Mouse (Mus musculus): ENCODE data around the gene Rcbtb2.
A peak's percentile ranks its signal among the peaks of the same experiment; 100 is the strongest.

Rcbtb2 gene

DNA sequence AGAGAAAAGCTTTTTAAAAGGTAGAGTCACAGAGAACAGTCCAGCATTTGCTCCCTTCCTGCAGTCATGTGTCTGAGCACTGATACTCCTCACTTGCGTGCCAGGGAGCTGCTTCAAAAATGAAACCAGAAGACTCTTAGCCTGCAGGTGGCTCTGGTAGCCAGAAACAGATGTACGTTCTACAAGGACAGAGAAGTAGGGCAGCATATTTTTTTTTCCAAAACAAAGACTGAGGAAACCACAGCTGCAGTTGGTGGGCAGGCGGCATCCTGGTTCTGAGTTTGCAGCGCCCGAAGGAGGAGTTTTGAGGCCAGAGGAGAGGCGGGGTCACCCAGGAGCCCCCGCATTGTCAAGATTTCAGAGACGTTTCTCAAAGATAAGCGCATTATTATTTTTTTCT, 5.9 kb upstream of the Rcbtb2 start:
- DNase-seq (ENCODE audit: low spot score): peak; percentile 38

DNA sequence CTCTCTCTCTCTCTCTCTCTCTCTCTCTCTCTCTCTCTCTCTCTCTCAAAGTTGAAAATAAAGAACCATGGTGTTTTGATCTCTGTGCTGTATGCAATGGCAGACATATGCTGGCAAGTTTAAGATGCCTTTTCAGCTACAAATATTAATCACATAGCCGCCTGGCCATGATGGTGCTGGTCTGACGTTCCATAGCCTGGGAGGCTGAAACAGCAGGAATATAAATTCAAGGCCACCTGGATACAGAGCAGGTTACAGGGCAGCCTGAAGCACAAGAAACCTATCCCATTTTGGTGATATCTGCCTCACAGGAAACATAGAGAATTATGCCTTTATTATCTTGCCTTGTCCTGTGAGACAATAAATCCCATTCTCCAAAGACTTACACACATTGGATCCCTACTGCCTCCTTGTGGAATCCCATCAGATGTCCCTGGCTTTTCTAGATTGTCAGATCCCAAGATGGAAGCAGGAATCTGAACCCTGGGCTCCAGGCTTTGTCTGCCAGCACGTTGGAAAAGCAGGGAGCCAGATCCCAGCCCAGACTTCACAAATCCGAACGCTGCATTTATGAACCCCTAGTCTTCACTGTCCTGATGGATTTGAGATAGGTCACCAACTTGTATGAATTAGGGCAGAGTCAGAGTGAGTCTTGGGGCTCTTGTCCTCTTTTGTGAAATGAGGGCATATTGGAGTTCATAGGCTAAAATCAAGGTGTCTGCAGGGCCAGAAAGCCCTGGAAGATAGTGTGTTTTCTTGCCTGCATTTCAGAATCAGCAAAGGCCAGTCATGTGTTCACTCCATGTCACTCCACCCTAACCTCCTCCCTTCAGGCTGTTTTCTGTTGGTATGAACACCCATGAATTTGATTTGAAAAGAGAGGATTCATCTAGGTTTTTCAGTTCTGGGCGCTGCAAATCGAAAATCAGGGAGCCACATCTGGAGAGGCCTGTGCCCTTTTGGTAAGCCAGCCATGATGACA, 5.1 kb upstream of the Rcbtb2 start:
- no peak for DNase-seq (ENCODE audit: low spot score)

DNA sequence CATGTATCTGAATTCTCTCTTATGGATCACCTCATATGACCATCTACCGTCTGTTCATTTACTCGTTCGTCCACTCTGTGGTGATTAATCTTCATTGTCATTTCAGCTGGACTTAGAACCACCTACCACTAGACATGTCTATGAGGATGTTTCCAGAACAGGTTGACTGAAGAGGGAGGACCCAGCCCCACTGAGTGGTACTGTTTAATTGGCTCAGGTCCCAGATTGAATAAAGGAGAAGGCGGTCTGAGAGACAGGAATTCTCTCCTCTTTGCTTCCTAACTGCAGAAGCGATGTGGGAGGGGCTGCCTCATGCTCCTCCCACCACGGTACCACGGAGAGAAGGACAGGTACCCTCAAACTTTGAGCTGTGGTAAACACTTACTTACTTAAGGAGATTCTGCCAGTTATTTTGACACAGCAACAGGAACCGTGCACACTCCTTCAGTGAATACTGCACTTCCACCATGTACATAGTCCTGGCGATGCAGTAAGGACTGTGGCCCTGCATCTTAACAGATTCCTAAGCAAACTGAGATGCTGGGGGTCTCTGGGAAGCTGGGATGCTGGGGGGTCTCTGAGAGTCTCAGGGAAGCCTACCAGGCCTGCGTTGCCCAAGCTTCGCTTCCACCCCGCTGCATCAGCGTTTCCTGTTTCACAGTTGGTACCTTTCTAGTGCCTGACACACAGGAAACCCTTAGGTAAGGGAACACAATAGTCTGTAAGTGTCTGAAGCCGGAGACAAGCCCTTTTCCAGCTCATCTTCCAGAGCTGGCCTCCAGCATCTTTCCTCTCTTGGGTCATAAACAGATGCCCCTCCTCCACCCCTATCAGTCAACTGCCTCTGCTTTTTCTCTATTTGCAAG, 4.1 kb upstream of the Rcbtb2 start:
- DNase-seq (ENCODE audit: low spot score): no peak

DNA sequence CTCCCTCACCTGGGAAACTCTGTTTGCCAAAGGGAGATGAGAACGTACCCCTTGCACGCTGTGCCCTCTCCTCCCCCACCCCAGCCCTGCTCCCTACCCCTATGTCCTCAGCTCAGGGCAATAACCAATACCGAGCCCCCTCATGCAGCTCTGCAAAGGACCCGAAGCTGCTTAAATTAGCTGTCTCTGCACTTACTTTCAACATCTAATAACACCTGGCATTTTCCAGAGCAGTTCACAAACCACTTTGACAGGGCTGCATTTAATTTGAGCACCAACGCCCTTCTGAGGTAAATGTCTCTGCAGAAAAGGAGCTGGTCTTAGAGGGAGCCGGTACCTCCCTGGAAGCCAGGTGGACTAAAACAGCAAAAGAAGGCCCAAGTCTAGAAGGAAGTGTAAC, 3.4 kb upstream of the Rcbtb2 start:
- DNase-seq (ENCODE audit: low spot score): no peak

DNA sequence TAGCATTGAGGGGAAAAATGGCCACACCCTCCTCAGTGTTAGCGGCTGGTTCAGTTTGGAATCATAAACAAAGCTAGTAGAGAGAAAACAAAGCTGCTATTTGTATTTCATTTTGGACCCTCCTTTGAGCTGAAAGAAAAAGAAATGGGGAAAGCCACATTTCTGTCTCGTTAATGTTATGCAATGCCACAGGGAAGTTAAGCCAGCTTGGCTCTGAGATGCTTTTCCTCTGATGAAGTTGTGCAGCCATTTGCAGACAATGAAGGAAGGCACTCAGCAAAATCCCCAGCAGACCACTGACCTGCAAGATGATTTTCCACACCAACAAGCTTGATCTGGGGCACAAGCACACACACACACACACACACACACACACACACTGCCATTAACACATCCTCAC, 2.9 kb upstream of the Rcbtb2 start:
- no peak for DNase-seq (ENCODE audit: low spot score)

DNA sequence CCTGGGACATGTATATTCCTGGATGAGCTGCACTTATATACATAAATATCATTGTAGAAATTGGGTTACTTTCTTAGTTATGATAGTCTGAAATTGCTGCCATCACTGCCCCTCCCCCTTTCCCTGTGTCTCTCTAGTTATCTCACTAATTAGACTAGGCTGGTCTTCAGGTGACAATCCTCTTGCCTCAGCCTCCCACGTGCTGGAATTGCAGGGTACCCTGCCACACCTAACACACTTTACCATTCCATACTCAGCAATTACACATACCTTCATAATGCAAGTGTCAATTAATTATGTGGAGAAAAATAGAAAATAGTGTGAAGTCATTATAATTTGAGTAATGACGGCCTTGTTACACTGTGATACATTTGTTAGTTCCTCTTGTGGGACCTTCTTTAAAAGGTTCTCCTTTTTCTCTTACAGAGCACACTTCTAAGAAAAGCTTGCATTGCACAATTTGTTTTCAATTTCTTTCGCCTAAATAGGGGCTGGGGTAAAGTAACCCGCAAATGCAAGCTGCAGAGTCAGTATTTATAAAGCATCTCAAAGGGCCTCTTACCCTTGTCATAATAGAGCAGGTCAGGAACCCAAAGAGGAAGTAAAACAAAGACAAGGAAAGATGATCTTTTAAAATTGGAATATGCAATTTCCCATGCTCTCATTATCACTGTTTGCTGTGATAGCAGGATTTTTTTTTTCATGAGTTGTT, 470 bp upstream of the Rcbtb2 start:
- DNase-seq (ENCODE audit: low spot score): no peak

DNA sequence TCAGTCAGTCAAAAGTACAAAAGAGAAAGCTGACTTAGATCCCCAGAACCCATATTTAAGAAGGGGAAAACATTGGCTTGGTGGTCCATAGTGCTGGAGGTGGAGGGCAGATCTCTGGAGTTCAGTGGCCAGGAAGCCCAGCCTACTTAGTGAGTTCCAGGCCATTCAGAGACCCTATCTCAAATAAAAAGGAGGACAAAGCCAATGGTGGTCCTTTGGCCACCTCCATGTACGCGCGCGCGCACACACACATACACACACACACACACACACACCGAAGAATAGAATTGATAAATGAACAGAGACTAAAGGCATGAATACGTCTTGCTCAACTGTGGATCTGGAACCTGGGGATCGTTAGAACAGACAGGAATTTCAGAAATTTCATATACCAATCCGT, 544 bp downstream of the Rcbtb2 start:
- DNase-seq (ENCODE audit: low spot score): no peak

DNA sequence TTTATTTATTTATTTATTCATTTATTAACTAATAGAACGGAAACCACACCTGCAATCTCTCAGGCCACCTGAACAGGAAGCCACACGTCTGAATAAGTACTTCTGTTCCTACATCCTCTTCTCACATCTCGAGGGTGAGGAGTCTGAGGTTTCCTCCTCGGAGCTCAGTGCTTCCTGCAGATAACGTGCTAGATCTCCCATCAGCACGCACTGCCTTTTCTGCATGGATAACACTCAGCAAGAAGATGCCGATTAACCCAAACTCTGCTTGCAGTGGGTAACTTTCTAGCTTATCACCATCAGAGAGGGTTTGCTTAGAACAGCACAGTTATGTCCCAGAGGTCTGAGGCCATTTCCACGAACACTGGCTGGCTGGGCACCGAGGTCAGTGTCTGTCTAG, 949 bp downstream of the Rcbtb2 start:
- no peak for DNase-seq (ENCODE audit: low spot score)

DNA sequence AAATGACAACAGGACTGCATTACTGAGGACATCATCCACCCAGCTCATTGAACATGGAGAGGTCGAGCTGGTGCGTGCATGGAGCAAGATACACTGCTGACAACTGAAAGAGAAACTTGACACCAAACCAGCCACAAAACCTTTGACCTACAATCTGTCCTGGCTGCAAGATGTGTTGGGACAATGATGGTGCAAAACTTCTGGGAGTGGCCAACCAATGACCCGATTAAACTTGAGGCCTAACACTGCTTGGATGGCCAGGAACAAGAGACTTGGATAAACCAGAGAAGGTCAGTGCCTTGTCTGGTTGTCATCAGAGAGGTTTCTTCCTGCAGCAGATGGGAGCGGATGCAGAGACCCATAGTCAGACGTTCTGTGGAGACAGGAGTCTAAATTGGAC, 7.7 kb downstream of the Rcbtb2 start:
- no peak for DNase-seq (ENCODE audit: low spot score)

DNA sequence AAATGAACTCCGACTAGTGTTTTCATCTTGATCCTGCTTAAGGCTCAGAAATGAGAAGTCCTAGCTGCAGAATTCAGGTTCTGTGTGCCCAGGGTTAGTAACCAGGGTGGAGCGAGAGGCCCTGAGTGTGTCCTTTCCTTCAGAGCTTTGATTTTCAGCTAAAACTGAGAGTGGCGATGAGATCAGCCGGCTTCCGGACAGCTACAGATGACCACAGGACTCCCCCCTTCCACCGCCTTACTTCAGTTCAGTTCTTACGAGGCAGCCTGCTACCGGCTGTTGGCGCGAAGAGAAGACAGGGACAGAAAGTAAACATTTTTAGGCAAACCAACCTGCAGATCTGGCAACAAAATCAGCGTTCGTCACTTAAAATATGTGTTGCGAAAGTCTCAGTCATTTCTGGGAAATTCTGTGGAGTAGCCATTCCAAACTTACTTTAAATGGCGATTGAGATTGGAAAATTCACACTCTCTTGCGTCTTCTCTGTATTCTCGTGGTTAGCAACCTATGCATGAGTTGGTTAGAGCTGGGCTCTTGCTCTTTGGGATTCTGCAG, 9.1 kb downstream of the Rcbtb2 start:
- DNase-seq (ENCODE audit: low spot score): no peak

DNA sequence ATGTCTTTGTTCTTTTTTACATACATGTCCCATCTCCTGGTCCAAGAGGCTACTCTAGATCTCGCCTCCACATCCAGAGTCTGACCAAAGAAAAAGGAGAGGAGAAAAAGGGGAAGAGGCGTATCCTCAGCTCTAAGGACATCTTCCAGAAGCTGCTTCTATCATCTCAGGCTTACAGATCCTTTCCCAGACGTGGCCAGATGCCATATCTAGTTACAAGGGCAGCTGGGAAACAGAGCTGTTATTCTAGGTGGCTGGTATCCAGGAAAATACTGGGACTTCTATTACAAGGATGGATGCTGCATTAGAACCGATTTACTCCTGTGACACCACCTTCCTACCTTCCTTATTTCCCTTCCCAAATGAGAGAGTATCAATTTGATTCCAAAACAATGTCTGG, 9.9 kb downstream of the Rcbtb2 start:
- DNase-seq (ENCODE audit: low spot score): no peak

DNA sequence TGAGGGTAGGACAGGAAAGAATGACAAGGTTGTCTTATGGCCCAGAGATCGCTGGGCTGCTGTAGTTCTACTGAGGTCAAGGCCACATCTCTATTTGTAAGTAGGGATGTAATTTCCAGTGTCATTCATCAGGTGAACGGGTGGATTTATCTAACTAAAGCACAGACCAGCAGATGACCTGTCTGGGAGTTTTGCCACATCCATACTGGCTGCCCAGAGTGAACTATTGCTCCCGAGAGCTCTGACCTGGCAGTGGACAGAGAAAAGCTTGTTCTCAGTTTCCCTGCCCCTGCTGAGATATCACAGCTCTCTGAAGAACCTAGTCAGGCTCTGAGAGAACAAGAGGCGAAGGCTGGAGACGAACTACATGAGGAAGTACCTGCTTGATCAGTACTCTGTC, 14.4 kb downstream of the Rcbtb2 start:
- no peak for DNase-seq (ENCODE audit: low spot score)

DNA sequence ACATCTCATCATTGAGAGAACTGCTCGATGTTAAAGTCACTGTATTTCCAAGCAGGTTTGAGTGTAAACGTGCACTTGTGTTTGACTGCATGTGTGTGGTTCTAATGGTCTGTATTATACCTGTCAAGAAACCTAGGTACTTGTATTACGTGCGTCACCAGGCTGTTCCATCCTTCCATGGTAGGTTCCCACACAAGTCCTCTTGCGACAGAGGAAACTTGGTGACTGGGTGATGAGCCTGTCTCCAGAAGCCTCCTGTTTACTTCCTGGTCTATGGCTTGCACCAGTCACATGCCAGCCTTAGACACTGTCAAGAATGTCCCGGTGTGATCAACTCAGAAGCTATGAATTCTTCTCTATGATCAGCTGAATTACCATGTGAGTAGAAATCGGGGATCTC, 15.6 kb downstream of the Rcbtb2 start:
- no peak for DNase-seq (ENCODE audit: low spot score)

DNA sequence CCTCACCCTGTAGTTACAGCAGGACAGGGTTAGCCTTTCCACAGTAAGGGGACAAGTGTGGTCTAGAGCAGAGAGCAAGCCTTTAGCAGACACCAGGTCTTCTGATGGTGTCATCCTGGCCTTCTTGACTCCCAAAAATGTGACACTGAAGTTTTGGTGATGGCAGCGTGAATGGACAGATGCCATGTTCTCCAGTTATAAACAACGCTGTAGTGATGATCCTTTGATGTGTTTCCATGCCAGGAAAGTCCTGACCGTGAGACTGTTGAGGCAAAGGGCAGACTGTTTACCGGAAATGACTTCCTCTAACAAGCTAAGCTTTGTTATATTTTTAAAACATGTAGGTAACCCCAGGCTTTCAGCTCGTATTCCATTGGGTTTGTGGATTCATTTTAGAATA, 17.0 kb downstream of the Rcbtb2 start:
- DNase-seq (ENCODE audit: low spot score): no peak

DNA sequence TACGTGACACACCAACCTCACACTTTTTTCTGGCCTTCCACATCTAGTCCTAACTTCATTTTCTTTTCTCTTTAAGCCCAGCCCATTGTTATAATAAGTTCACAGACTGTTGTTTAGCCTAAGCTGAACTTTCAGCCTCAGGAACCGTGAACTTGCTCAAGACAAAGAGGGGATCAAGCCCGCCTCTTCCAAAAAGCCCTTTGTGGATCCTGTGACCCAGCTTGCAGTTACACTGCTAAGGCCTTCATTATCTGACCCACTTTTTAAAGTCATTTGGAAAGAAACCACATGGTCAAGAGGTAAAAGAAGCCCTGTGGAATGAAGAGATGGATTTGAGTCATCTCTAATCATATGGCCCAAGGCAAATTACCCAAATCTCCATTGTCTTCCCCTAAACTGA, 19.0 kb downstream of the Rcbtb2 start:
- no peak for DNase-seq (ENCODE audit: low spot score)

DNA sequence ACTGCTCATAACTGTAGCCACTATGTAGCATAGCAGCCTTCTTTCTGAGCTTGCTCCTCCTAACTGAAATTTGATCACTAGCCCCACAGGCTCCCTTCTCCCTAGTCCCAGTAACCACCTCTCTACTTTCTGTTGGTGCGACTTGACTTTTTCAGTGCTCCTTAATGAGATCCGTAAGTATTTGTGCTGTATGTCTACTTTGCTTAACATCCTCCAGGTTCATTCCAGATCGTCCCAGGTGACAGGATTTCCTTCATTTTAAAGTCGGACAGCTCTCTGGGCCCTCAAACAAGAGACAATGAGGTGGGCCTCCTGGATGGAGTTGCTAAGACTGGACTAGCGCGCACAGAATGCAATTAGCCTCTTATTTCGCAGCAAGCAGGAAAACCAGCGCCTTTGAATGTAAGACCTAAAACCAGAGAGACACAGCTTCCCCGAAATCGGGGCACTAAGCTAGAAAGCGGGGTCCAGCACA, 19.6 kb downstream of the Rcbtb2 start:
- DNase-seq (ENCODE audit: low spot score): peak; percentile 18

DNA sequence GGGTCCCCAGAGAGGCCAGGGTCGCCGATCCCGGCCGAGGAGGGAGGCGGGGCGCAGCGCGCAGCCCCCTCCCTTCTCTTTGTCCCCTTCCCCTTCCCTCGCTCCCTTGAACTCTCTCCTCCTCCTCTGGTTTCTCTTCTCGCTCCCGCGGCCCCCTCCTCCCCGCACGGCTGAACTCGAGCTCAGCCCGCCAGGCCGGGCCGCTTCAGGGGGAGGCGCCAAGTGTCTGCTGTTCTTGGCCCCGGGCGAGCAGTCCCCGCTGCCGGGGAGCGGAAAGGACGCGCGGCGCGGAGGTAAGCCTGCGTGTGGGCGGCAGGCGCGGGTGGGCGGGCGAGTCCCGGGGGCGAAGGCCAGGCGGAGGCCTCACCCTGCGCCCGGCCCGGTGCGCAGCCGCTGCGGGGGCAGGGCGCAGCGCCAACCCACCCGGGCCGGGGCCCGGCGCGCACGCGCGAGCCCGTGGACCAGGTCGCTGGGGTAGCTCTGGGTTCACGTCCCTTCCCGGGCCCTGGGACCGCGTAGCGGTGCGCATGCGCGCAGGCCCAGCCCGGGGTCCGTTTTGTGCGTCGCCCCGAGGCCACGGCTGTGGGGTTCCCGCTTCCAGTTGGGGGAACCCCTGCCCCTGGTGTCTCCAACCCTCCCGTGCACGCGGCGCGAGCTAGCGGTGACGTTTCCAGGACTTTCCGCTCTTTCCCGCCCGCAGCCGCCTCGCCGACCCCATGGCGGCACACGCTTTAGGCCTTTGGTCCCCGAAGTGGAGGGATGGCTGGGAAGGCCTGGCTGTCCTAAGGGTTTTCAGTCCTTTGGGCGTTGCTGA, 20.3 kb downstream of the Rcbtb2 start:
- peak; percentile 79 for DNase-seq (ENCODE audit: low spot score)

DNA sequence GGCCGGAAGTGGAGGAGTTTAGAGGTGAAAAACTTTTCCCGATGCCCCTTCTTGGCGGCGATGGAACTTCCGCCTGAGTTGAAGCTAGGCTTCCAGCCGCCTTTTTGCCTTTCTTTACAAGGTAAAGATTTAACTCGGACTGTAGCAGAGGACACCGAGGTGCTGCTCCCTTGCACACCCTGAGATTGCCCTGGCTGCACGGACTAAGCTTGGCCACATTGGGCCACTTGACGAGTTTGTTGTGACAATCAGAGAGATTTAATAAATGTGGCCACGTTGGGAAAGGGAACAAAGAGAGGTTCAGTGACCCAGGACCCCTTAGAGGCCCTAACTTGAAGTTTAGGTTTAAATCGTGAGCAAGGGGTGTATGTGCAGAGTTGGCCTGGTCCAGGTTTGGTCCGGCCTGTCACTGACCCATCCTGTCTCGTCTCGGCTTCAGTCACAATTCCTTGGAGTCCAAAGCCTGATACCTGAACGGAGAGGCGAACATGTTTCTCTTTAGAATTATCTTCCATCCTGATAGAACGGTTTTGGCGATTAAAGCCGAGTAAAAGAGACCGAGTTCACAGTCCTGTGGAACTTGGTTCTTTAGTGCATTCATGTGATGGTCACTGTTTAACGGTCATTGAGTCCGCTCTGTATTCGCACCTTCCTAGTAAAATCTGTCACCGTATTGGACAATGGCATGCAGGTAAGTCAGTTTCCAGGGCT, 21.0 kb downstream of the Rcbtb2 start:
- DNase-seq (ENCODE audit: low spot score): no peak

DNA sequence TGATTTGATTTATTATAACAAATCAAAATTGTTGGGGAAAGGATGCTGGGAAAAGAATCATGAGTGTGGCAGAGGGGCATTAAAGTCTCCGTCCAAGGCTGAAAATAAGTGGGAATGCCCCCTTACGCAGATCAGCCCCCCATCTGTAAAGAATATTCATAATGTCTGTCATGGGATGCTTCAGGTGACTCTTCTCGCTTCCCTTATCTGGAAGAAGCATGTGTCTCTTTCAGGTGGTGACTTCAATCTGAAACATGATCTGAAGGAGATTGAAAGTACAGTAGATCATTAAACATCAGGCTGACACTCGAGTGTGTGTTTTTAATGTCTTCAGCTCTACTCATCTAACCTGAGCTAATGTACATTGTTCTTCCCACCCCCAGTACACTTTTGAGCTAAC, 22.7 kb downstream of the Rcbtb2 start:
- DNase-seq (ENCODE audit: low spot score): no peak

DNA sequence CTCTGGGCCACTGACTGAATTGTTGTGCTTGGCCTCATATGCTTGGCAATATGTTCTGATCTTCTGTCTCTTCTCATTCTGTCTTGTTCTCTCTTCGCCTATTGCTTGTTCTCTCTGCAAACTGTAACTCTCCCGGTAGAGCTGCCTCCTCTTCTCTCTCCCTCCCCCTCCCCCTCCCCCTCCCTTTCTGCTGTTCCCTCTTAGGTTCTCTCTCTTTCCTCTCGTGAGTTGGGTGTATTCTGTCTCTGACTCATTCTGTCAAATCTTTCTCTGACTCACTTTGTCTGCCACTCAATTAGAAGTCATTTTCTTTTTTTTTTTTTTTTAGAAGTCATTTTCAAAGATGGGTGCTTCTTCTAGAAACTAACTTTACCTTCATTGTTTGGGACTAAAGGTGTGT, 23.9 kb downstream of the Rcbtb2 start:
- DNase-seq (ENCODE audit: low spot score): no peak

DNA sequence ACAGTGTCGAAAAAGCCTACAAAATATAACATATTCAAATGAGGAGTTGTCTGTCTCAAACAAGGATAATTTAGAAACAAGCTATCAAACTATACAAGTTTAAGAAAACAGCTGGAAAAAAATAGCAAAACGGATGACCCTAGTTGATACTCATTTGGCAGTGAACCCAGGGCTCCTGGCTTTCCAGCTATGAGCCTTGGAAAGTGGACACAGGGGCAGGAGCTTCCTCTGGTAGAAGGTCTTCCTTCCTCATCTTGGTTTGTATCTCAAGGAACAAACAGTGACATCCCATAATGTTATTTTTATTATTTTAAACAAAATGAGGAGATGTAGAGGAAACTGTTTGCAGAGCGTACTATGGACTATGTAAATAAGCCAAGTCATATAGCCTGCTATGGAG, 25.3 kb downstream of the Rcbtb2 start:
- DNase-seq (ENCODE audit: low spot score): no peak

Measured in urinary bladder, postnatal 14 days (tissue).